Mouse (Mus musculus): ENCODE results near the gene Tssk1.

The Tssk1 gene

DNA sequence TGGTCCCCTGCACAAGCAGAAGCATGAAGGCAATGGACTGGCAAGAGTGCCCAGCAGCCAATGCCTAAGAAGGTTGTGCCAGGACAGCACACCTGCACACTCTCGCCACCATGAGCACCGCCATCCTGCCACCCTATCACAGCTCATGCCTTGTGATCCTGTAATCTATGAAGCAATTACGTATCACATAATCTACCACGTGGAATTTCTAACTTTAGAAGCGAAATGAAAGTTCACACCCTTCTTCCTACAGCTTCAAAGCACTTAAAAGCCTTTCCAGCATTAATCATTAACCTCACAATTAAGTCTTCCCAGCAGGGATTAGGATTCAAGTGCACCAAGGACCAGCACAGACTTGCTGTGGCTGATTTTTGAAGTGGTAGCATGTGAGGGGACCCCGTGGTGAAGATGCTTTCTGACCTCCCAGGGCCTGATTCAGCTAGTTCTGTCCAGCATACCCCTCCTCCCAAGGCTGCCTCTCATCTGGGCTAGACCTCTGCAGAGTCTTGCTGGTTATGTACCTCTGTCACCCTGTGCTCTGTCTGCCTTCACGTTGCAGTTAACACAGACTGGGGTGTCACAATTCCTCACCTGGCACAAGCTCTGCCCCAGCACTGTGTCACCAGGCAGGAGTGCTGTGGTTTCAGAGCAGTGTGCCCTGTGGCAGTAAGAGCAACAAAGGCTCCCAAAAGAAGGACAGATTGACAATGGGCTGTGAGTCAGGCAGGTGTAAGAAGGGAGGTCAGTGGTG is 51.2 kb downstream of the Tssk1 start:
- DNase-seq (ENCODE audit: low spot score) = no peak
